Mouse (Mus musculus) embryonic facial prominence, embryonic 12.5 days (tissue): ENCODE data around the gene Map2k7. TPM values are rescaled to one million over a fixed set of nuclear protein-coding genes. Genes with fewer than 3 reads are reported as not detected.

ENCODE experiments used
- ATAC-seq: fragments of 200-750 bp; cut with Nextera tagmentation; 2 replicates; pipeline ENCODE4 v1.8.0; 2017; ENCODE audit not compliant: insufficient number of reproducible peaks, insufficient read depth, low FRiP score, low TSS enrichment
- H3K27ac ChIP-seq: fragments of 300-500 bp; sonication (generic); 2 replicates; pipeline ENCODE4 v1.5.1; 2016; ENCODE audit warnings: mild to moderate bottlenecking
- H3K27me3 ChIP-seq: fragments of 300-500 bp; sonication (generic); 2 replicates; pipeline ENCODE4 v1.6.1; 2016; ENCODE audit warnings: mild to moderate bottlenecking, moderate library complexity
- H3K36me3 ChIP-seq: fragments of 300-500 bp; sonication (generic); 2 replicates; pipeline ENCODE4 v1.6.1; 2016; ENCODE audit warnings: mild to moderate bottlenecking
- H3K4me1 ChIP-seq: fragments of 300-500 bp; sonication (generic); 2 replicates; pipeline ENCODE4 v1.6.1; 2016
- H3K4me2 ChIP-seq: fragments of 300-500 bp; sonication (generic); replicated peaks from 2 replicates; pipeline ENCODE4 v1.6.1; 2016; ENCODE audit warnings: mild to moderate bottlenecking, moderate library complexity
- H3K4me3 ChIP-seq: fragments of 300-500 bp; sonication (generic); 2 replicates; pipeline ENCODE4 v1.5.1; 2016; ENCODE audit warnings: mild to moderate bottlenecking
- H3K9ac ChIP-seq: fragments of 300-500 bp; sonication (generic); 2 replicates; pipeline ENCODE4 v1.6.1; 2016; ENCODE audit warnings: mild to moderate bottlenecking, moderate library complexity
- H3K9me3 ChIP-seq: fragments of 300-500 bp; sonication (generic); 2 replicates; pipeline ENCODE4 v1.6.1; 2016; ENCODE audit warnings: mild to moderate bottlenecking, moderate library complexity
- WGBS: fragments of 180-500 bp; shearing (Covaris S2); methylation state at CpG from one replicate; pipeline ENCODE4 v1.1.7; 2016; 5-methylcytosine and 5-hydroxymethylcytosine counted together
- polyA plus RNA-seq: library from polyadenylated mRNA; unstranded; fragments of >200 nt; fragmentation: Nextera tagmentation; extraction: Ambion mirVana; gene quantifications from 2 replicates; pipeline ENCODE4 v1.2.1, GENCODE M21; 2016

The Map2k7 gene
- polyA plus RNA-seq, 1 experiment from 2014 or later, result 40.1 TPM

DNA sequence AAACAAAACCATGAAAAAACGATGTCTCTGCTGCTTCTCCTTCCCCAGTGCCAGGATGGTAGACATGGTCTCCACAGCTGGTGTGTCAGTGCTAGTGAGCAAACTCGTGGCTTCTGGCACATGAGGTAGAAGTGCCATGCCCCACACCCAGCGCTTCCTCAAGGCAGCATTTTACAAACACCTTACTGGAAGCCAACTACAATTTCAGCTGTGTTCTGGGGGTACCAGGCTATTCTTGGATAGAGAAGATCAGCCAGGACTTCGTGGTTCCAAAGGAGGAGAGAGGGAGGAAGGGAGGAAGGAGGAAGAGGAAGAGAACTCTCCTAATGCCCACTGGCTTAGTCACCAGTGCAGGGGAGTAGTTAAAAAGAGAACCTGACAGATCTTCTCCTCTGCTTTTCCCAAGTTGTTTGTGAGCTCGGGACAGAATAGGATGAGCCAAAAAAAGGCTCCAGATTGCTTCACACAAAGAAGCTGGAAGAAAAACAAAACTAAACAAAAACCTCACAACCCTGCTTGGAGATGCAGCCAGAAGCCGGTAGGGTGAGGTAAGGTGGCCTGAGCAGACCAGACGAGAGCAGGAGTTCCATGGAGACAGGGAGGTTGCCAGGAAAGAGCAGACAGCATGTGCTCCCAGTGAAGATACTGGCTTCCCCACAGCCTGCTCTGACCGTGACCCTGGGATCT is 24.7 kb downstream of the Map2k7 start:
- Histone ChIP-seq H3K4me1 (peaks cover 7% of the 10 kb centered on the region; the same call in 1 of the 2 replicates), H3K36me3 (peaks cover 85% of the 10 kb centered on the region), H3K27ac (no peak overlapping the region), H3K4me3 (no peak overlapping the region), H3K27me3 (no peaks in the 10 kb centered on the region), H3K9me3 (no peaks in the 10 kb centered on the region), H3K4me2 (no peak overlapping the region), H3K9ac (no peak overlapping the region)
- WGBS, result 85% methylated on average over 8 of the region's 8 CpGs
- no peak for ATAC-seq

DNA sequence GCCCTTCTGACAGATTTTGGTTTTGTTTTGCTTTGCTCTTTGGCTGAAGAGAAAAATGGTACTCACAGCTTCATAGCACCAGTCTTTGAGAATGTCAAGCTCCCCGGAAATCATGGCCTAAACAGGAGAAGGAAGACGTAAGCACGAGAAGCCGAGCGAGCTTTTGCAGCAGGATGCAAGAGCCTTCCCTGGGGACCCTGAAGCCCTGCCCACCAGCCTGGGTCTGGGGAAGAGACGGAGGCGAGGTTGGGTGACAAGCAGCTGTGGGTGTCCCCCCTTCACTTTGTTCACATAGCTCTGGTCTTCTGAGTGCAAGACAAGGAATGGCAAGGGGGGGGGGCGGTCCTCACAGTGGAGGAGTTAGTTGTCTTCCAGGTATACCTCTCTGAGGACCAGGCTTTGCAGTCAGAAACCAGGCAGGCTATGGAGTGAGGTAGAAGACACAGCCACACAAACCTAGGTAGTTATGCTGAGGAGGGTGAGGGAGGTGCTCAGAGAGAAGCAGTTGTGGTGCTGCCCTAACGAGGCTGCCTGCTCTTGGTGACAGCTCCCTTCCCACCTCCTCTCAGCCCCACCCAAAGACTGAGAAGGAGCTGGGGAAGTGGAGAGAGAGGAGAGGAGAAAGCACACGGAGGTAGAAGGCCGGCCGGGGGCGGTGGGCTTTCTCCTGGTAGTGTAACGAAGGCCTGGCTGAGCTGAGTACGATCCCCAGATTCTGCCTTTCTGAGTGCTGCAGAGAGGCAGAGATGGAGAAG is 26.8 kb downstream of the Map2k7 start:
- no peaks in the 10 kb centered on the region for H3K4me1 ChIP-seq
- no peak overlapping the region for H3K4me3 ChIP-seq
- peaks cover 94% of the 10 kb centered on the region for H3K36me3 ChIP-seq
- H3K4me2 ChIP-seq, result no peak overlapping the region
- ATAC-seq, result no peak
- H3K27ac ChIP-seq, result no peak overlapping the region
- no peaks in the 10 kb centered on the region for H3K27me3 ChIP-seq
- no peak overlapping the region for H3K9ac ChIP-seq
- WGBS, result 89% methylated on average over 15 of the region's 15 CpGs
- no peaks in the 10 kb centered on the region for H3K9me3 ChIP-seq

GRCm38 (mm10) chr8:4267627-4268026 is 29.1 kb downstream of the Map2k7 start:
- Histone ChIP-seq H3K36me3 (peaks cover 87% of the 10 kb centered on the region), H3K4me1 (no peaks in the 10 kb centered on the region), H3K27ac (no peak overlapping the region), H3K4me2 (no peak overlapping the region), H3K4me3 (no peak overlapping the region), H3K9ac (no peak overlapping the region), H3K27me3 (no peaks in the 10 kb centered on the region), H3K9me3 (no peaks in the 10 kb centered on the region)
- no peak for ATAC-seq
- WGBS, result 77% methylated on average over 15 of the region's 15 CpGs

GRCm38 (mm10) chr8:4269609-4270008 is 31.1 kb downstream of the Map2k7 start:
- Histone ChIP-seq H3K4me1 (peaks cover under 1% of the 10 kb centered on the region; the same call in 1 of the 2 replicates), H3K9me3 (no peaks in the 10 kb centered on the region), H3K36me3 (peaks cover 78% of the 10 kb centered on the region), H3K9ac (no peak overlapping the region), H3K27me3 (no peaks in the 10 kb centered on the region), H3K27ac (no peak overlapping the region), H3K4me2 (no peak overlapping the region), H3K4me3 (no peak overlapping the region)
- 91% methylated on average over 6 of the region's 6 CpGs for WGBS
- no peak for ATAC-seq

DNA sequence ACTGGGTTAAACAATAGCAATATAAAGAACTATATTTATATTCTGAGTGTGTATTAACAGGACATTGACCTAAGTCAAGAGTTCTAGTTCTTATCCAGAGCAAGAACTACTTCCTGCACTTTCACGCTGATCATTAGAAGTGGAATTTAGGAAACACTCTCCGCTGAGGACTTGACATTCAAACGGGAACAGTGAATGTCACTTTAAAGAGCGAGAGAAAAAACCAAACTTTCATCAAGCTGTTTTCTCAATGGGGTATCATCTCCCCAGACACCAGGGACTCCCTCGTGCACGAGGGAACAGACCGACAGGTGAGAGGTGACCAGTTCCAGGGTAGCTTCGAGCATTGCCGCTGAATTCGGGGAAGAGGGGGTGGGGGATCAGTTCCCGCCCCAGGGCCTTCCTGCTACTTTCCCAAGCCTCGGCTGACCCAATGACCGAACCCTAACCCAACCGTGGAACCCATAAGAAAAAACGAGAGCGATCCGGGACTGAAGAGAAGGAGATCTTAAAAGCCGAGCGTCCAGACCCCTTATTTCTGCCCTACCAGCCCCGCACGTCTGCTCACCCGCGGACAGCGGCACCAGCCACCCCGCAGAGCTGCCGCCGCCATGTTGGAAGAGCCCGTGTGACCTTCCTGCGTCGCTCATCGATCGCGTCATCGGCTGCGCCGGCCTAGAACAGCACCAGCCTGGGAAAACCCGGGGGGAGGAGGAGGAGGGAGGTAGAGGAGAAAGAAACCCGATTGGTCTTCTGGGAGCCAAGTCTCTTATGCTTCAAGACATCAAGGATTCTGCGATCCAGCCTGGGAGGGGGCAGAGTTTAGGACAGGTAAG is 37.0 kb downstream of the Map2k7 start, which contains the start of gene Timm44:
Gene Timm44, minus strand, starts transcription at position 639 of the 836 bp plus-strand sequence.
- no peaks in the 10 kb centered on the region for H3K9me3 ChIP-seq
- peaks cover 23% of the 10 kb centered on the region for H3K36me3 ChIP-seq
- peak within 1 kb of the TSS; percentile 41; the same call in 1 of the 2 replicates for H3K27ac ChIP-seq
- ATAC-seq, result peak; percentile 91
- H3K4me3 ChIP-seq, result peak within 1 kb of the TSS; percentile 64
- H3K4me1 ChIP-seq, result peaks cover 7% of the 10 kb centered on the region
- under 1% methylated on average over 39 of the region's 39 CpGs for WGBS
- H3K27me3 ChIP-seq, result no peaks in the 10 kb centered on the region
- peak within 1 kb of the TSS; percentile 72 for H3K4me2 ChIP-seq
- peak within 1 kb of the TSS; percentile 66 for H3K9ac ChIP-seq

GRCm38 (mm10) chr8:4276111-4276465 is 37.5 kb downstream of the Map2k7 start:
- Histone ChIP-seq H3K4me1 (peaks cover 7% of the 10 kb centered on the region), H3K27ac (peak overlapping the region; percentile 41; the same call in 1 of the 2 replicates), H3K36me3 (peaks cover 18% of the 10 kb centered on the region), H3K9ac (peak overlapping the region; percentile 66), H3K9me3 (no peaks in the 10 kb centered on the region), H3K27me3 (no peaks in the 10 kb centered on the region), H3K4me3 (peak overlapping the region; percentile 64), H3K4me2 (peak overlapping the region; percentile 72)
- 28% methylated on average over 9 of the region's 9 CpGs for WGBS
- peak; percentile 47; the same call in 1 of the 2 replicates for ATAC-seq

DNA sequence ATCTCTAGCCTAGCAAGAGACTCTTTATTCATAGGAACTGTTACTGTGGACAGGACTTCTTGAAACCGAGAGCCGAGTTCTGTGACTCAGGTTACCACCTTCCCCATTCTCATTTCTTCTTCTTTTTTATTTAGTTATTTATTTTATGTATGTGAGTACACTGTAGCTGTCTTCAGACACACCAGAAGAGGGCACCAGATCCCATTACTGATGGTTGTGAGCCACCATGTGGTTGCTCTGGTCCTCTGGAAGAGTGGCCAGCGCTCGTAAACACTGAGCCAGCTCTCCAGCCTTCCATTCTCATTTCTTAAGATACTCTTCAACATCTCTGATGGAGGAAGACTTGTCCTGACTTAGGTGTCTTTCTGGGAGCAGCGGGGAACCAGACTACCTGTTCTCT is 54.2 kb downstream of the Map2k7 start:
- H3K4me3 ChIP-seq, result no peak overlapping the region
- no peaks in the 10 kb centered on the region for H3K9me3 ChIP-seq
- ATAC-seq, result no peak
- H3K4me2 ChIP-seq, result no peak overlapping the region
- no peak overlapping the region for H3K9ac ChIP-seq
- WGBS, result 93% methylated on average over 5 of the region's 5 CpGs
- peaks cover 79% of the 10 kb centered on the region for H3K36me3 ChIP-seq
- H3K27me3 ChIP-seq, result no peaks in the 10 kb centered on the region
- H3K4me1 ChIP-seq, result no peaks in the 10 kb centered on the region
- H3K27ac ChIP-seq, result no peak overlapping the region

Other genes starting within 250 kb of the Map2k7 start
- not detected in 2 replicates for gene Cd209f, start 132.9 kb upstream of the Map2k7 start, polyA plus RNA-seq
- not detected in 2 replicates for gene Cd209g, start 104.6 kb upstream of the Map2k7 start, polyA plus RNA-seq
- 35.6 and 37.3 TPM in 2 replicates for gene Evi5l, start 72.2 kb upstream of the Map2k7 start, polyA plus RNA-seq
- gene Prr36, start 21.3 kb upstream of the Map2k7 start, polyA plus RNA-seq, result 5.5 and 6.1 TPM in 2 replicates
- gene Lrrc8e, start 11.9 kb upstream of the Map2k7 start, polyA plus RNA-seq, result 0.56 and 0.67 TPM in 2 replicates
- gene Gm49320, start 125 bp downstream of the Map2k7 start, polyA plus RNA-seq, result 1.1 and 2.0 TPM in 2 replicates
- 5.8 and 6.5 TPM in 2 replicates for gene Tgfbr3l, start 9.5 kb downstream of the Map2k7 start, polyA plus RNA-seq
- 71.3 and 71.7 TPM in 2 replicates for gene Snapc2, start 14.3 kb downstream of the Map2k7 start, polyA plus RNA-seq
- gene Ctxn1, start 20.5 kb downstream of the Map2k7 start, polyA plus RNA-seq, result 120 and 141 TPM in 2 replicates
- 64.1 and 64.3 TPM in 2 replicates for gene Timm44, start 37.2 kb downstream of the Map2k7 start, polyA plus RNA-seq
- 23.1 and 26.0 TPM in 2 replicates for gene Ccl25, start 86.5 kb downstream of the Map2k7 start, polyA plus RNA-seq
- gene Elavl1, start 86.7 kb downstream of the Map2k7 start, polyA plus RNA-seq, result 316 and 334 TPM in 2 replicates